Mouse (Mus musculus) spleen, adult 2 months (tissue): ENCODE measurements around the gene Pum1.

ENCODE experiments used
- CTCF ChIP-seq: fragments of 200-500 bp; IDR thresholded peaks from 2 replicates; pipeline ENCODE4 v1.5.1; 2011; ENCODE audit warnings: mild to moderate bottlenecking, inconsistent platforms; ENCODE audit not compliant: insufficient read depth, insufficient read length, insufficient replicate concordance; ENCODE audit errors: extremely low read depth
- POLR2A ChIP-seq: fragments of 200-500 bp; IDR thresholded peaks from 2 replicates; pipeline ENCODE4 v1.6.1; 2011; ENCODE audit warnings: low read depth, low read length, inconsistent platforms

GRCm38 (mm10) chr4:130804771-130805361, 141.7 kb downstream of the Pum1 start:
- no peak for TF ChIP-seq CTCF
- TF ChIP-seq POLR2A: no peak
